Mouse (Mus musculus) forebrain, embryonic 12.5 days (tissue): ENCODE measurements around the gene Trmt112. TPM values are rescaled to one million over a fixed set of nuclear protein-coding genes. Genes with fewer than 3 reads are reported as not detected.

Source experiments
- ATAC-seq: fragments of 200-750 bp; cut with Nextera tagmentation; 2 replicates; pipeline ENCODE4 v1.8.0; 2017; ENCODE audit warnings: moderate TSS enrichment; ENCODE audit not compliant: low FRiP score
- H3K27ac ChIP-seq: fragments of 300-500 bp; sonication (generic); 2 replicates; pipeline ENCODE4 v1.5.1; 2016; ENCODE audit warnings: mild to moderate bottlenecking
- H3K27me3 ChIP-seq: fragments of 300-500 bp; sonication (generic); 2 replicates; pipeline ENCODE4 v1.6.1; 2016; ENCODE audit warnings: mild to moderate bottlenecking
- H3K36me3 ChIP-seq: fragments of 300-500 bp; sonication (generic); replicated peaks from 2 replicates; pipeline ENCODE4 v1.6.1; 2016; ENCODE audit warnings: mild to moderate bottlenecking
- H3K4me1 ChIP-seq: fragments of 300-500 bp; sonication (generic); 2 replicates; pipeline ENCODE4 v1.6.1; 2016
- H3K4me2 ChIP-seq: fragments of 300-500 bp; sonication (generic); 2 replicates; pipeline ENCODE4 v1.6.1; 2016; ENCODE audit warnings: mild to moderate bottlenecking, moderate library complexity
- H3K4me3 ChIP-seq: fragments of 300-500 bp; sonication (generic); replicated peaks from 2 replicates; pipeline ENCODE4 v1.5.1; 2016; ENCODE audit warnings: mild to moderate bottlenecking
- H3K9ac ChIP-seq: fragments of 300-500 bp; sonication (generic); 2 replicates; pipeline ENCODE4 v1.6.1; 2016; ENCODE audit warnings: mild to moderate bottlenecking
- H3K9me3 ChIP-seq: fragments of 300-500 bp; sonication (generic); 2 replicates; pipeline ENCODE4 v1.6.1; 2016
- WGBS: fragments of 180-500 bp; shearing (Covaris S2); methylation state at CpG from one replicate; pipeline ENCODE4 v1.1.7; 2016; 5-methylcytosine and 5-hydroxymethylcytosine counted together
- polyA plus RNA-seq: library from polyadenylated mRNA; unstranded; fragments of >200 nt; fragmentation: Nextera tagmentation; extraction: Ambion mirVana; gene quantifications from 2 replicates; pipeline ENCODE4 v1.2.1, GENCODE M21; 2016

The Trmt112 gene
- polyA plus RNA-seq, 1 experiment from 2014 or later: 138 TPM

DNA sequence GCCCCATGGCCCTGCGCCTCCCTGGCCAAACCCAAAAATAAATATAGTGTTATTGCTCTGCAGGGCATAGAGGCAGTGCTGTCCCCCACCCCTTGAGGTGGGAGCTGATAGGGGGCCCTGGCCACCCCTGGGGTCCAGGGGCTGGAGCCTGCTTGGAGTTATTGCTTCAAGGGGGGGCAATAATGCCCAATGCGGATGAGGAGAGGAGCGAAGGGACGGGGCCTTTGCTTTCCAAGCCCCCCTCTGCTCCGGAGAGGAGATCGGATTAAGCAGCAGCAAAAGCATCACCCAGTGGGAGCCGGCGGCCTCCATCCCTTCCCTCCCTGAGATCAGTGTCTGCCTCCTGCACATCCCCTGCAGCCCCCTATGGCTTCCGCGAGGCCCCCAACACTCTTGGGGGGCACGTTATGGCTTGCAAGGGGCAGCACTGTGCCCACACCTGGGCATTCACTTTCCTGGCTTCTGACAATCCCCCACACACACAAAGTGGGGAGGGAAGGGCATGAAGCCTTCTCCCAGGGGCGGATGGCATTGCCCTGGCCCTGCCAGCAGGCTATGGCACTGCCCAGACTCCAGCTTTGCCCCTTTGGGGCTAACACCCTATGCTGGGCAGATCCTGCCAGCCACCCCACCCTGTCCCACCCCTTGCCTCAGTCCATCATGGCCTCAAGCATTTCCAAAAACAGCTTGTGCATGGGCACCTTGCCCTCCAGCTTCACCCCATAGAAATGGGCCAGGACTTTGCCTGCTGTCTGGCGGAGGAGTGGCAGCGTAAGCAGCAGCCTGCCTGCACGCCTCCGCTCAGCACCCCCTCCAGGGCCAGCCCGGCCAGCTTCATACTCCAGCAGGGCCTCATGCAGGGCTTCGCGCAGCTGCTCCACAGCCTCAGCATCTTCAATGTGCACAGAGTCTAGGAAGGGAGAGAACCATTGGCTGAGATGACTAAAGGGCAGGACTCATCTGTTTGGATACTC is 1.9 kb downstream of the Trmt112 start:
- H3K4me1 ChIP-seq: peaks cover 29% of the 10 kb centered on the region
- no peak overlapping the region for H3K27ac ChIP-seq
- peak overlapping the region; percentile 25 for H3K4me3 ChIP-seq
- peak overlapping the region; percentile 72 for H3K4me2 ChIP-seq
- H3K36me3 ChIP-seq: peaks cover 45% of the 10 kb centered on the region
- ATAC-seq: no peak
- H3K27me3 ChIP-seq: no peaks in the 10 kb centered on the region
- H3K9ac ChIP-seq: 0 out of 2 replicates have a peak overlapping the region, but pooled peaks have one; percentile 13
- no peaks in the 10 kb centered on the region for H3K9me3 ChIP-seq
- 87% methylated on average over 19 of the region's 19 CpGs for WGBS

- Histone ChIP-seq H3K27ac (no peak overlapping the region), H3K36me3 (peaks cover 35% of the 10 kb centered on the region), H3K4me3 (no peak overlapping the region), H3K4me1 (peaks cover 28% of the 10 kb centered on the region), H3K9me3 (no peaks in the 10 kb centered on the region), H3K9ac (no peak overlapping the region), H3K27me3 (no peaks in the 10 kb centered on the region), H3K4me2 (no peak overlapping the region)
- WGBS: 91% methylated on average over 15 of the region's 15 CpGs
- no peak for ATAC-seq
Observed at GRCm38 (mm10) chr19:6912205-6912970, 2.9 kb downstream of the Trmt112 start.

GRCm38 (mm10) chr19:6913036-6913435 is 3.5 kb downstream of the Trmt112 start:
- no peak for ATAC-seq

GRCm38 (mm10) chr19:6913991-6914390 is 4.5 kb downstream of the Trmt112 start:
- Histone ChIP-seq H3K27me3 (no peaks in the 10 kb centered on the region), H3K4me1 (peaks cover 12% of the 10 kb centered on the region), H3K9me3 (no peaks in the 10 kb centered on the region), H3K4me3 (no peak overlapping the region), H3K36me3 (peaks cover 41% of the 10 kb centered on the region), H3K4me2 (no peak overlapping the region), H3K27ac (no peak overlapping the region), H3K9ac (no peak overlapping the region)
- 88% methylated on average over 11 of the region's 11 CpGs for WGBS
- no peak for ATAC-seq

More at GRCm38 (mm10) chr19:6913036-6913435, 3.5 kb downstream of the Trmt112 start:
- peaks cover 22% of the 10 kb centered on the region for H3K4me1 ChIP-seq
- H3K27me3 ChIP-seq: no peaks in the 10 kb centered on the region
- H3K27ac ChIP-seq: no peak overlapping the region
- H3K36me3 ChIP-seq: peaks cover 34% of the 10 kb centered on the region
- no peak overlapping the region for H3K9ac ChIP-seq
- H3K4me2 ChIP-seq: no peak overlapping the region
- no peaks in the 10 kb centered on the region for H3K9me3 ChIP-seq
- H3K4me3 ChIP-seq: no peak overlapping the region
- WGBS: 88% methylated on average over 6 of the region's 6 CpGs

GRCm38 (mm10) chr19:6914540-6914939 is 5.0 kb downstream of the Trmt112 start:
- no peaks in the 10 kb centered on the region for H3K9me3 ChIP-seq
- H3K4me3 ChIP-seq: no peak overlapping the region
- H3K27ac ChIP-seq: no peak overlapping the region
- no peaks in the 10 kb centered on the region for H3K27me3 ChIP-seq
- H3K4me2 ChIP-seq: no peak overlapping the region
- peaks cover 41% of the 10 kb centered on the region for H3K36me3 ChIP-seq
- 94% methylated on average over 9 of the region's 9 CpGs for WGBS
- peaks cover 12% of the 10 kb centered on the region for H3K4me1 ChIP-seq
- no peak overlapping the region for H3K9ac ChIP-seq
- ATAC-seq: no peak

GRCm38 (mm10) chr19:6915276-6915675 is 5.8 kb downstream of the Trmt112 start:
- ATAC-seq: no peak
- no peak overlapping the region for H3K4me2 ChIP-seq
- WGBS: 88% methylated on average over 4 of the region's 4 CpGs
- H3K9ac ChIP-seq: no peak overlapping the region
- peaks cover 19% of the 10 kb centered on the region for H3K4me1 ChIP-seq
- H3K27ac ChIP-seq: no peak overlapping the region
- peaks cover 41% of the 10 kb centered on the region for H3K36me3 ChIP-seq
- no peaks in the 10 kb centered on the region for H3K27me3 ChIP-seq
- no peaks in the 10 kb centered on the region for H3K9me3 ChIP-seq
- no peak overlapping the region for H3K4me3 ChIP-seq

DNA sequence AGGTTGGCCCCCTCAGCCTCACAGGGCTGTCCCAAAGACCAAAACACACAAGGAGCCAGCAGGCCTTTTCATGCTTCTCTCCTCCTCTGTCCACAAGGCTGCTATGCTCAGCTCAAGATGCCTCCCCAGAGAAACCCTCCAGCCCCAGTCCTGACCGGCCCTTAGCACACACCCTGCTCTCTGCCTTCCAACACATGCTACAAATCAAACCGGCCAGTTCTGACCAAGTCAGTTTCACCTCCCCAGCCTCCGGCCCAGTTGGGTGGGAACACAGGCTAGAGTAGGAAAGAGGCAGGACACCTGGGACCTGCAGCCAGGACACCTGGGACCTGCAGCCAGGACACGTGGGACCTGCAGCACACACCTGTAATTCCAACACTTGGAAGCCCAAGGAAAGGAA is 7.0 kb downstream of the Trmt112 start:
- H3K4me1 ChIP-seq: peaks cover 20% of the 10 kb centered on the region
- H3K4me2 ChIP-seq: no peak overlapping the region
- no peak overlapping the region for H3K4me3 ChIP-seq
- no peaks in the 10 kb centered on the region for H3K9me3 ChIP-seq
- WGBS: 86% methylated on average over 4 of the region's 4 CpGs
- H3K36me3 ChIP-seq: peaks cover 35% of the 10 kb centered on the region
- no peak overlapping the region for H3K27ac ChIP-seq
- no peaks in the 10 kb centered on the region for H3K27me3 ChIP-seq
- H3K9ac ChIP-seq: no peak overlapping the region
- ATAC-seq: no peak

GRCm38 (mm10) chr19:6918321-6918720 is 8.8 kb downstream of the Trmt112 start:
- 88% methylated on average over 4 of the region's 4 CpGs for WGBS
- ATAC-seq: no peak

GRCm38 (mm10) chr19:6919431-6919830 is 9.9 kb downstream of the Trmt112 start:
- H3K9ac ChIP-seq: no peak overlapping the region
- H3K4me1 ChIP-seq: peaks cover 23% of the 10 kb centered on the region
- H3K36me3 ChIP-seq: 0 out of 2 replicates have a peak, but pooled peaks cover 6% of the 10 kb centered on the region
- H3K27me3 ChIP-seq: peaks cover 21% of the 10 kb centered on the region
- H3K4me3 ChIP-seq: no peak overlapping the region
- H3K4me2 ChIP-seq: no peak overlapping the region
- ATAC-seq: no peak
- H3K27ac ChIP-seq: no peak overlapping the region
- no peaks in the 10 kb centered on the region for H3K9me3 ChIP-seq

More at GRCm38 (mm10) chr19:6918321-6918720, 8.8 kb downstream of the Trmt112 start:
- no peak overlapping the region for H3K9ac ChIP-seq
- H3K36me3 ChIP-seq: peaks cover 17% of the 10 kb centered on the region
- H3K27me3 ChIP-seq: peaks cover 11% of the 10 kb centered on the region
- no peak overlapping the region for H3K27ac ChIP-seq
- peaks cover 23% of the 10 kb centered on the region for H3K4me1 ChIP-seq
- H3K4me2 ChIP-seq: no peak overlapping the region
- no peaks in the 10 kb centered on the region for H3K9me3 ChIP-seq
- no peak overlapping the region for H3K4me3 ChIP-seq

GRCm38 (mm10) chr19:6919876-6920740 is 10.6 kb downstream of the Trmt112 start:
- Histone ChIP-seq H3K27ac (no peak overlapping the region), H3K9me3 (no peaks in the 10 kb centered on the region), H3K4me1 (peaks cover 29% of the 10 kb centered on the region), H3K4me3 (peak overlapping the region; percentile 89), H3K27me3 (peaks cover 28% of the 10 kb centered on the region), H3K36me3 (0 out of 2 replicates have a peak, but pooled peaks cover 6% of the 10 kb centered on the region), H3K9ac (peak overlapping the region; percentile 92; the same call in 1 of the 2 replicates), H3K4me2 (peak overlapping the region; percentile 91)
- no peak for ATAC-seq
- 46% methylated on average over 8 of the region's 8 CpGs for WGBS

DNA sequence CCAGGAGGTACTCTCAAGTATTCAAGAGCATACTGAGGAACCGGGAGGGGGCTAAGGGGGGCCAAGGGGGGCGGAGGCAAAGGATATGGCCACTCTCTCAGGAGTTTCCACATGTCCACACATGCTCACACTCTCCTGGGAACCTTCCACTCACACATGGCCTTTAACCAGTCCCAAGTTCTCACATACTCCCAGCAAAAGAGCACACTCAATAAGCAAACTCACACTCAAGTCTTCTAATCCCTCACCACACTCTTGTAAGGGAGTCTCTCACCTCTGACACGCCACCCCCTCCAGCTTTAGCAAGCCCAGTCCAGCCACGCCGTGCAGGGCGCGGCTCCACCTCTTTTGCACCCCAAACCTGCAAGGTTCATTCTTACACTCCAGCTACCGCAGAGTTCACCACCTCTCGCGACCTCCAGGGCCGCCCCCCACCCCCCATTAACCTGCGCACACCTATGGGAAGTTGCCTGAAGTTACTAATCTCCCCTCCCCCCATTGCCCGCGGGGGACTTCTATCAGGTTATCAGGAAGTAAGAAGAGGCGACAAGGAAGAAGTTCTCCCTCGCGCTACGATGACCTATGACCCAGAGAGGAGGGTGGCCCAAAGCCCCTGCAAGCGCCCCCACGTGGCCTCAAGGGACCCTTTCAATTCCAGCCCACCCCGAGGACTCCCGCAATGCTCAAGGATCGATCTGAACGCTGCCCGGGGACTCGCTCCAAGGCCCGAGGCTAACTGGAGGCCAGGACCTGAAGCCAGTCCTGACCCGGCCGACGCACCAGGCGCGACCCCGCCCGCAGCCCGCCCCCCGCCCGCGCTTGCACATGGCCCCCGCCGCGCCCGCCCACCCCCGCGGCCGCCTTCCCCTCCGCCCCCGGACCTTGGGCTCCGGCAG is 11.5 kb downstream of the Trmt112 start:
- Histone ChIP-seq H3K27ac (peak overlapping the region; percentile 93), H3K36me3 (0 out of 2 replicates have a peak, but pooled peaks cover 6% of the 10 kb centered on the region), H3K9ac (peak overlapping the region; percentile 92), H3K4me3 (peak overlapping the region; percentile 89), H3K4me2 (peak overlapping the region; percentile 91), H3K4me1 (peaks cover 32% of the 10 kb centered on the region), H3K9me3 (0 out of 2 replicates have a peak, but pooled peaks cover under 1% of the 10 kb centered on the region), H3K27me3 (peaks cover 37% of the 10 kb centered on the region)
- 2% methylated on average over 36 of the region's 48 CpGs for WGBS
- peak; percentile 39 for ATAC-seq
